Mouse (Mus musculus): ENCODE results near the gene Grb7.
A peak's percentile ranks its signal among the peaks of the same experiment; 100 is the strongest.

Gene Grb7

GRCm38 (mm10) chr11:98446213-98446561 is at the start of gene Grb7:
Gene Grb7 (plus strand): TSS chr11:98446394.
- DNase-seq (ENCODE audit: low read depth), result no peak

- DNase-seq (ENCODE audit: low read depth), result no peak
Observed at GRCm38 (mm10) chr11:98397946-98398345, 48.2 kb upstream of the Grb7 start.

GRCm38 (mm10) chr11:98400161-98400726 is 46.0 kb upstream of the Grb7 start, which contains the start of gene Pgap3:
Gene Pgap3 (minus strand): TSS chr11:98400490.
- DNase-seq (ENCODE audit: low read depth), result peak; percentile 96

DNA sequence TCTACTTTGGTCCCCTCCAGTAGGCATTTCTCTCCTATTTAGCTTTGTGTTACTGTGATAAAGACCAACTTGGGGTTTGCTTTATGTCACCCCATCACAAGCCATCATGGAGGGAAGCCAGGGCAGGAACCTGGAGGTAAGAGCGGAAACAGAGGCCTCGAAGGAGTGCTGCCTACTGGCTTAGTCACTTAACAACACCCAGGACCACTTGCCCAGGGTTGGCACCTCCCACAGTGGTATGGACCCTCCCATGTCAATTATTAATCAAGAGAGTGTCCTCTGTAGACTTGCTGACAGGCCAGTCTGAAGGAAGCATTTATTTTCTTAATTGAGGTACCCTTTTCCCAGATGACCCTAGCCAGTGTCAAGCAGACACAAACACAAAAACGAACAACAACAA is 45.4 kb upstream of the Grb7 start:
- DNase-seq (ENCODE audit: low read depth), result peak; percentile 22

DNA sequence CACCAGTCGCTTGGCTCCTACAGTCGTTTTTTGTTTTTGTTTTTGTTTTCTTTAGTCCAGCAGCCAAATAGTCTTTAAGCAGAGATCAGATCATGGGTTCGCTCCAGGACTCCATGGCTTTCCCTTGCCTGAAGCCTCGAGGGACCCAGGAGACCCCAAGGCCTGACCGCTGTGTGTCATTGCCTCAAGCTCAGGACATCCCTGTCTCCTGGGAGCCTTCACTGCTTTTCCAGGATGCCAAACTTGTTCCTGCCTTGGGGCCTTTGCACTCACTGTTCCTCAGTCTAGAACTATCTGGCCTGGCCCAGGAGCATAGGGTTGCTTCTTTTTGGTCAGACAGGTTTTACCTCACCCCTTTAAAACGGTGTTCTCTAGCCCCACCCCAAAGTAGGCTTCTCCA is 39.6 kb upstream of the Grb7 start:
- no peak for DNase-seq (ENCODE audit: low read depth)

- no peak for DNase-seq (ENCODE audit: low read depth)
Observed at GRCm38 (mm10) chr11:98408872-98409271, 37.3 kb upstream of the Grb7 start.

DNA sequence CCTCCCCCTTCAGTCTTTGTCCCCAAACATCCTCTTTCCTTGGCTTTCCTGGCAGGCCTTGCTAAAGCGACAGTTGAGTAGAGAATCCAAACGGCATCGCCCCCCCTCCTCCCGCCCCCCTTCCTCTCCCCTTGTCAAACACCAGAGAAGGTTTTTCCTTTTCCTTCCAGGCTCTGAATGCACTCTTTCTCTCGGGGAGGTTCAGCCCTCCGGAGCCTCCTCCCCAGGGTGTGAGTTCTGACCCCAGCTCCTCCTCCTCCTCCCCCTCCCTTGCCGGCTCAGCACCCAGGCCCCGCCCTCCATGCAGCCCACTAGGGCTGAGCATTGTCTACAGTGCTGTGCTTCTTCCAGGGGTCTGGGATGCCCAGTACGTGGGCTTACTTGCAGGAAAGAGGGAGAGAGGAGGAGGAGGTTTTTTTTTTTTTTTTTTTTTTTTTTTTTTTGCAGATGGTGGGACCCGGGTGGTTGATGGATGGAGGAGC is 36.8 kb upstream of the Grb7 start:
- no peak for DNase-seq (ENCODE audit: low read depth)

GRCm38 (mm10) chr11:98412273-98412796 is 33.9 kb upstream of the Grb7 start, which contains the start of gene Erbb2:
Gene Erbb2 (plus strand): TSS chr11:98412470.
- peak; percentile 94 for DNase-seq (ENCODE audit: low read depth)

DNA sequence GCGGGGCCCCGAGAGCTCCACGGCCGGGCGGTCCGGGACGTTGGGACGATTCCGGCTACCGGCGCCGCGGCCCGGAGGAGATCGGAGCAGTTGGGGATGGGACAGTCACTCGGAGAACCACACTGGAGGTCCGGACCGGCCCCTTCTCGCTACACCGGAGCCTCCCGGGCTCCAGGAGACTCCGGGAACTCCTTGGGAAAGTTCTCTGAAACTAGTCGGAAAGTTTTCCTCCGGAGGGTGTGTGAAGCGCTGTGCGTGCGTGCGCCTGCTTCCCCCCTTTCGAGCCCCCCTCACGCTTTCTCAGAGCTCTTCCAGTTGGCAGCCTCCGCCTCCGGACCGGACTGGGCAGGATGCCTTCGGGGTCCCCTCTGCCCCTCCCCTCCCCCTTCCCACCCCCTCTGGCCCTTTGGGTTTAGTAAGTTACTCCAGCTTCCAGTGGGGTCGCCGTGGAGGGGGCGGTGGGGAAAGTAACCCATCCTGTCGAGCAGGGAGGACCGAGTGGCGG is 33.3 kb upstream of the Grb7 start:
- DNase-seq (ENCODE audit: low read depth), result peak; percentile 71

GRCm38 (mm10) chr11:98413731-98414130 is 32.5 kb upstream of the Grb7 start:
- peak; percentile 72 for DNase-seq (ENCODE audit: low read depth)

DNA sequence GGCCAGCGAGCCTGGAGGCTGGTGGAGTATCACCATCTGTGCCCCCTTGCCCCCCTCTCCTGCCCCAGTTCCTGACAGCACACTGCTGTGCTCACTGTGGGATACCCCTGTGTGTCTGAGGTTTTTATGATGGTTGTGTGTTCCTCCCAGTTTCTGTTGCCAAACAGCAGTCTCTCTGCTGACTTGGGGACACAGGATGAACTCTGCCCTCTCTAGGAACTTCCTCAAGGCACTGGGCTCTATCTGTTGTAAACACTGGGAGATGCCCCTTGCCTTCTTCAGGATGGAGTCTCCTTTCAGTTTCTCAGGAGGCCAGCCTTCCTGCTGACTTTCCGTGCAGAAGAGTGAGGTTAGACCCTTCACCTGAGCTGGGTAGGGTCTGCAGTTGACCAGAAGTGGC is 32.0 kb upstream of the Grb7 start:
- no peak for DNase-seq (ENCODE audit: low read depth)

DNA sequence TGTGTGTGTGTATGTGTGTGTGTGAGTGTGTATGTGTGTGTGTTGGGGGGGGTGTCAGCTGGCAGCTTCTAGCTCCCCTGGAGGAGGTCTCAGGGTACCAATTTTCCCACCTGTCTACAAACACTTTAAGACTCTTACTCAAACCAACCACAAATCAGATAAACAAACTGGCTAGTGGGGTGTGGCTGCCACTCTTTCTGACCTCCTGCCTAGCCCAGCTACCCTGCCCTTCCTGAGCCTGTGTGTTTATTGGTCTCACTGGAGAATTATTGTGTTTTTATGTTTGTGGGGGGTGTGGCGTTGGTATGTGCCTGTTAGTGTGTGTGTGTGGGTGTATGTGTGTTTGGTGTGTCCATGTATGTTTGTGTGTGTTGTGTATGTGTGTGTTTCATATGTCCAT is 29.1 kb upstream of the Grb7 start:
- DNase-seq (ENCODE audit: low read depth), result no peak

- no peak for DNase-seq (ENCODE audit: low read depth)
Observed at GRCm38 (mm10) chr11:98418273-98418672, 27.9 kb upstream of the Grb7 start.

GRCm38 (mm10) chr11:98418939-98419547 is 27.2 kb upstream of the Grb7 start:
- no peak for DNase-seq (ENCODE audit: low read depth)

DNA sequence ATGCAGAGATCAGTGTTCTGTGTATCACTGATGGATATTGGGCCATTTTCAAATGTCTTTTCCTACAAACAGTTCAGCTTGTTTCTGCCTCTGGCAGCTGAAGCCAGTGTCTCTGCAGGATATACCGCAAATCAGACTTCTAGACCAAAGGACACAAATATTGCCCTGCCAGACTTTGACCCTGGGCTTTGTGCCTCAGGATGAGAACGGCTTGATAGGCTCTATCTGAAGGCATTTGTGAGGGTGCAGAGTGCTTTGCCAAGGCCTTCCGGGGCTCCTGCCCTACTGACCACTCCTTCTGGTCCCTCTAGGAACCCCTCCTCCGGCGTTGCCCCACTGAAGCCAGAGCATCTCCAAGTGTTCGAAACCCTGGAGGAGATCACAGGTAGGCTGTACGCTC is 19.6 kb upstream of the Grb7 start:
- no peak for DNase-seq (ENCODE audit: low read depth)

DNA sequence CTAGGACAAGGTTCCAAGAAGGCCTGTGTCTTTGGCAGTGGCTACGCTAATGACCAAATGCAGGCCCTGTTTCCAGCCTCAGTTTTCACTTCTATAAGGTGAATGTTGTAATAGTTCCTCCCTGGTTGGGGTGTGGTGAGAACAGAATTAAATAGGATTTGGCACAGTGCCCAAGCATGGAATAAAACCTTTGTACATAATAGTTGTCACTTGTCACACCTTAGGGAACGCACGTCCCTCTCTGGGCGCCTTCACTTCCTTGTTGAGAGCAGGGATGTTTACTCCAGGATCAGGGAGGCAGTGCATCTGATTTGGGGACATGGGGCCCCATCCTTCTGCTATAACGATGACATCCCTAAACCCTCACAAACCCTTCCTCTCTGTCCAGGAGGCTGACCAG is 17.8 kb upstream of the Grb7 start:
- DNase-seq (ENCODE audit: low read depth), result no peak

DNA sequence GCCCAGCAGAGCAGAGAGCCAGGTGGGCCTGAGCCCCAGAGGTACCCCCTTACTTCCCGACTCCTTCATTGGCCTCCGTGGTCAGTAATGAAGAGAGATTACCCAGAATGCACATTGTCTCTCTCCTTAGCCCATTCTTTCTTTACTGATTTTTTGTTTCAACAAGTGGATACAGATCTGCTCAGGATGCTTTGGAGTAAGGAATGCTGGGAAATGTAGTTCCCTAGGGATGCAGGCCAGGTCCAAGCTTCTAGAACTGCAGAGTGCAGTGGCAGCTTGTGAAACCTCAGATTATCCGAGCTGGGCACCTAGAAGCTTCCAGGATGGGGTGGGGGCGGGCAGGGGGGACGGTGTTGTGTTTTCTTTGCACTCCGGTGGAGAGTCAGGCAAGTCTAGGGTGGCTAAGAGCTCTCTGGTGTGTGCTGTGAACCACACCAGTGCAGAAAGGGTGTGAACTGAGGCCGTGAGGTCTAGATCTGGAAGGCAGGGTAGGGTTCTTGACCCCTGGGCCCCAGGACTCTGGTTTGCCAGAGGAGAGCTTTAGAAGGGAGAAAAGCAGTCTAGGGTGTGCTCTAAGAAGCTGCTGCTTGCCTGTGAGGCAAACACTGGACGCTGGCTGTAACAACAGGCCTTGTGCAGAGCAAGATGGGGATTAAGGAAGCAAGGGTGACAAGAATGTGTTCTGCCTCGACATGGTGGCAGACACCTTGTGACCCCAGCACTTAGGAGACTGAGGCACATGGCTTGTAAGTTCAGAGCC is 14.3 kb upstream of the Grb7 start:
- no peak for DNase-seq (ENCODE audit: low read depth)

DNA sequence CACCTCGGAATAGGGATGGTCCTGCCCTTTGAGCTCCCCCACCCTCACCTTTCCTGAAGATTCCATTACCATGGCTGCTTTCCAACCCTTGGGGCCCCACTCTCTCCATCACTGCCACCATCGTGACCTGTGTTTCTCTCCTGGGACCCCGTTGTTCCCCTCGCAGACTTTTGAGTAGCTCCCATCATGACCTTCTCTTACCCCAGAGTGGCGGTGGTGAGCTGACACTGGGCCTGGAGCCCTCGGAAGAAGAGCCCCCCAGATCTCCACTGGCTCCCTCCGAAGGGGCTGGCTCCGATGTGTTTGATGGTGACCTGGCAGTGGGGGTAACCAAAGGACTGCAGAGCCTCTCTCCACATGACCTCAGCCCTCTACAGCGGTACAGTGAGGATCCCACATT is 10.5 kb upstream of the Grb7 start:
- DNase-seq (ENCODE audit: low read depth), result no peak

GRCm38 (mm10) chr11:98437441-98437840 is 8.8 kb upstream of the Grb7 start:
- DNase-seq (ENCODE audit: low read depth), result peak; percentile 7

DNA sequence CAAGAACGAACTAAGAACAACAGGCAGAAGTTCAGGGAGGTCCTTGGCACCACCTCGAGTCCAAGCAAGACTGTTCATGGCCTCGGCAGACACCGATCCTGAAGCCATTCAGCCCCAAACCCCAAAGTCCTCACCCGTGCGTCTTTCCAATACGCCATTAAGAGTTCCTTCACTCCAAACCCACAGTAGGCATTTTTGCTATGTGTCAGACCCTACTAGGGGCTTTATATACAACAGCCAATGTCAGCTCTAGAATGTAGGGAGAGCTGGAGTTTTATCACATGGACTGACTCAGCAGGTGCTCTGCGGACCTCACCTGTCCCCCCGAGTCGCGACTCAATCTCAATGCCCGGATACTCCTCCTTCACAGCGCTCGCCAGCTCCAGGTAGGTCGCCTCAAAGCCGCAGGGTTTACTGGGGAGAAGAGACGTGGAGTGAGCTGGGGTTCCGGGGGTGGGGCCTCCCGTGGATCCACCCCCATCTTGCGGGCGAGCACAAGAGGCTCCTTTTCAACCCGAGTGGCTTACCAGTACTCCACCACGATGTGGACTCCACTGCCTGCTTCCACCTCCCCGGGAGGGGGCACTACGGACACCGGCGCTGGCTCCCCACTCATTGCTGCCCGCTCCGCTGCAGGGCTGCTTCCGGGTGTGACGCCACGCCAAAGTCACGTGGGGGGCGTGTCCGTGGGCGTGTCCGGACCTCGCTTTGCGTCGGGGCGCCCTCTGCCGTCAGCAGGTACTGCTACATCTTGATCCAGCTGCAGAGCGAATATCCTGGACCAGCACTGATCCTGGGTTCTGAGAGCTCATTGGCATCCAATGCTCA is 7.6 kb upstream of the Grb7 start, which contains the start of gene Mien1:
Gene Mien1, minus strand, starts transcription at position 661 of the 828 bp plus-strand sequence.
- DNase-seq (ENCODE audit: low read depth), result peak; percentile 98

DNA sequence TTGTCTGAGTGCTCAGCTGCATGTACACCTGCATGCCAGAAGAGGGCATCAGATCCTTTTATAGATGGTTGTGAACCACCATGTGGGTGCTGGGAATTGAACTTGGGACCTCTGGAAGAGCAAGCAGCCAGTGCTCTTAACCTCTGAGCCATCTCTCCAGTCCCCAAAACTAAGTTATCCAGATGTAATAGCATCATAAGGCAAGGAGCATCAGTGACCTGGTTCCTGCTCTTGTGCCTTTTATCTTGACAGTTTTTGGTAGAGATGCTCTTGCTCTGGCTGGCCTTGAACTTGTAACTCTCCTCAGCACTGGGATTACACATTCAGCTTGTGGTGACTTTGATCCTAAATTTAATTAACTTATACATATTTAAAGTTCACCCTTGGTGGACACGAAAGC is 2.5 kb upstream of the Grb7 start:
- no peak for DNase-seq (ENCODE audit: low read depth)

- DNase-seq (ENCODE audit: low read depth), result no peak
Observed at GRCm38 (mm10) chr11:98445238-98445637, 956 bp upstream of the Grb7 start.
